Mouse (Mus musculus): ENCODE results near the gene Hist2h2be.
"Not testable (repeated sequence)": the region's sequence is repeated elsewhere in the genome, so short reads cannot be mapped to it uniquely, and the experiment has no call there.

The Hist2h2be gene

GRCm38 (mm10) chr3:96198601-96199251 is 22.2 kb upstream of the Hist2h2be start:
- DNase-seq: not testable (repeated sequence)

GRCm38 (mm10) chr3:96199731-96200130 is 21.2 kb upstream of the Hist2h2be start:
- no peak for DNase-seq

- DNase-seq: no peak
Observed at GRCm38 (mm10) chr3:96207819-96208218, 13.1 kb upstream of the Hist2h2be start.

- DNase-seq: no peak
Observed at GRCm38 (mm10) chr3:96209242-96209641, 11.7 kb upstream of the Hist2h2be start.

GRCm38 (mm10) chr3:96219191-96219641 is 1.7 kb upstream of the Hist2h2be start:
- peak; percentile 32 for DNase-seq

- DNase-seq: peak; percentile 71
Observed at GRCm38 (mm10) chr3:96219661-96220130, 1.2 kb upstream of the Hist2h2be start, which contains the start of the genes Bola1 and Hist2h2ab. Bola1 (minus strand) TSS chr3:96219709. Hist2h2ab (plus strand) TSS chr3:96219865.

- DNase-seq: not testable (repeated sequence)
Observed at GRCm38 (mm10) chr3:96220131-96220764, 671 bp upstream of the Hist2h2be start.

GRCm38 (mm10) chr3:96221640-96222038 is 720 bp downstream of the Hist2h2be start:
- DNase-seq: no peak

- no peak for DNase-seq
Observed at GRCm38 (mm10) chr3:96222774-96223173, 1.9 kb downstream of the Hist2h2be start.

GRCm38 (mm10) chr3:96225421-96225820 is 4.5 kb downstream of the Hist2h2be start:
- no peak for DNase-seq

- DNase-seq: no peak
Observed at GRCm38 (mm10) chr3:96226695-96227648, 6.1 kb downstream of the Hist2h2be start.

GRCm38 (mm10) chr3:96228828-96229227 is 7.9 kb downstream of the Hist2h2be start:
- no peak for DNase-seq

- DNase-seq: no peak
Observed at GRCm38 (mm10) chr3:96230404-96230803, 9.5 kb downstream of the Hist2h2be start.

GRCm38 (mm10) chr3:96230910-96231757 is 10.2 kb downstream of the Hist2h2be start:
- DNase-seq: no peak

GRCm38 (mm10) chr3:96231758-96232120 is 10.8 kb downstream of the Hist2h2be start:
- DNase-seq: no peak

- DNase-seq: no peak
Observed at GRCm38 (mm10) chr3:96234914-96235313, 14.0 kb downstream of the Hist2h2be start.

- DNase-seq: no peak
Observed at GRCm38 (mm10) chr3:96235836-96236235, 14.9 kb downstream of the Hist2h2be start.

- DNase-seq: no peak
Observed at GRCm38 (mm10) chr3:96236834-96237334, 16.0 kb downstream of the Hist2h2be start.

GRCm38 (mm10) chr3:96237335-96237903 is 16.5 kb downstream of the Hist2h2be start:
- DNase-seq: no peak

- no peak for DNase-seq
Observed at GRCm38 (mm10) chr3:96237904-96238511, 17.1 kb downstream of the Hist2h2be start.

Data from cerebellum, adult 11 months (tissue).